Mouse (Mus musculus) heart, adult 18-20 months (tissue): ENCODE data around the gene Pp2d1. TPM values are rescaled to one million over a fixed set of nuclear protein-coding genes. Genes with fewer than 3 reads are reported as not detected.
"Not testable (repeated sequence)": the region's sequence is repeated elsewhere in the genome, so short reads cannot be mapped to it uniquely, and the experiment has no call there.

Experiments used
- DNase-seq, 2 experiments: peaks; one replicate each; pipeline ENCODE4 v3.0.0; 2021 to 2022; ENCODE audit warnings: mixed read lengths in 1 of 2
- long read RNA-seq, 2 experiments: library from polyadenylated mRNA; stranded (forward); transcript quantifications; one replicate each; pipeline ENCODE4 v2.0.0; 2021
- total RNA-seq, 2 experiments: library from RNA; stranded (reverse); gene quantifications; 2 replicates each; pipeline ENCODE4 v1.2.3; 2021

Pp2d1 gene
- not detected for total RNA-seq
- long read RNA-seq, experiment 1: 0 reads
- long read RNA-seq, experiment 2: 0 reads

DNA sequence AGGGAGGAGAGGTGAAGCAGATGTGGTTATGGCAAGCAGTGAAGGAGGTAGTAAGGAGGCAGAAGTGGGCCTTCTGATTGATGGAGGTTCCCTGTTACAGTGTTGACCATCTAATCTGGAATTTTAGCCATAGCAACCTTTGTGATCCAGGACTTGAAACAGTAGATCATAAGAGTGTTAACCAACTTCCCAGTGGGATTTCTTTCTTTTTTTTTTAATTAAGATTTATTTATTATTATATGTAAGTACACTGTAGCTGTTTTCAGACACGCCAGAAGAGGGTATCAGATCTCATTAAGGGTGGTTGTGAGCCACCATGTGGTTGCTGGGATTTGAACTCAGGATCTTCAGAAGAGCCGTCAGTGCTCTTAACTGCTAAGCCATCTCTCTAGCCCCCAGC lies at the start of gene Pp2d1:
Gene Pp2d1 (minus strand): TSS at position 101 of the 400 bp plus-strand sequence.
- DNase-seq: not testable (repeated sequence)

DNA sequence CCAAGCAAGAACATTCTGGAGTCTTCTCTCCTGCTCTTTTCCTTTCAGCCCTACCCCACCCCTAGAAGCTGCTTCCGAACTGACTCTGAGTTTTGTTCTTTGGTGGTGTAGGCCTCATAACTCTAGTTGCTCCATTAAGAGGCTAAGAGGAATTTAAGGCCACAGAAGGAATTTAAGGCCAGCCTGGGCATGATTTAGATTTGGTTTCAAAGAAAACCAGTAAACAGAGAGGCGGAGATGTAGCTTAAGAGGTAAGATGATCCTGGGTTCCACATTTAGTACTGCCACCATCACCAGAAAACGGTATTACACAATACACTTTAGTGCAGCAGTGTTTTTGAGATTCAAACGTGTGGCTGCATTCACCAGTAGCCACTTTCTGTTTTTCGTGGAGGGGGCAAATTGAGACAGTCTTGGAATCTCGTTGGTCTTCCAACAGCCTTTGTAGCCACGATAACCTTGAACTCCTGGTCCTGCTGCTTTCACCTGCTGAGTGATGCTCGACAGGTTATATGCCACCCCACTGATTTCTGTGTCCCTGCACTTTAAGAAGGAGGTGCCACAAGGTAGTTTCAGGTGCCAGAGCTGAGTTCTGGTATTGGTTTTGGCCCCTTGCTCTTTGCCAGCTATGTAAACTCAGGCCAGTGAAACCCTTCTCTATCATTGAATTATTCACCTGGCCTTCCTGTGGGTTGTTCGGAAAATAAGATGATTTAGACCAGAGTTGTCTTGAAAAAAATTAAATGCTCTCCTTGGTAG lies 49.0 kb upstream of the Pp2d1 start:
- no peak for DNase-seq

DNA sequence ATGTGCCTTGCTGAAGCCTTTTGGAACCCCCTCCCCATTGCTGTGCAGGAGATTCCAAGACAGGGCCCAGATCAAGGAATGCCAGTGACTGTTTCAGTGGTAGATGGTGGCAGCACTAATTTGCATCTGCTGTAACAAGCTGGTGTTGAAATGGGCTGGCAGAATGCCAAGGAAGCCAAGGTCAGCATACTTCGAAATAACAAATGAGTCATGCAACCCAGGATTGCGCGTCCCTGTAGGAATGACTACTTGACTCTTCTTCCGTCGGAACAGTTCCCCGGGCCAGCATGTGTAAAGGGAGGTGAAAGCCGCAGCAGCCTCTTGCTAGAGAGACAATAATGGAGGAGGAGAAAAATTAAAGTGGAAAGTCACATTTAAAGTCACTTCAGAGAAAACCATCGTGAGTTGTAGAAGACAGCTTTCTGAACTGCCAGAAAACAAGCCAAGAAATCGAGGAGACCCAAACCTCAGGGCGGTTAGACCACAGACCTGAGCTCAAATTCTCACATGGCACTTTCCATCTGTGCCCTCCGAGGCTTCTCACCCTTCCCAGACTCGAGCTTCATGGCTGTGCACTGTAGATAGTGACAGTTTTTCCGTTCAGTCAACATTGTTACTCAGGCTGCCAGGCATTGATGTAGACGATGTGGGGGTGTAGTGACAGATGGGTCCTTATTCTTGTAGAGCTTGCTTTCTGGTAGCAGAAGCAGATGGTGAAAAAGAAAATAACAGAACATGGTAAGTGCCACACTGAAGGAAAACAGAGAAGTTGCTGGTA lies 48.0 kb upstream of the Pp2d1 start:
- DNase-seq: peak; percentile 95

DNA sequence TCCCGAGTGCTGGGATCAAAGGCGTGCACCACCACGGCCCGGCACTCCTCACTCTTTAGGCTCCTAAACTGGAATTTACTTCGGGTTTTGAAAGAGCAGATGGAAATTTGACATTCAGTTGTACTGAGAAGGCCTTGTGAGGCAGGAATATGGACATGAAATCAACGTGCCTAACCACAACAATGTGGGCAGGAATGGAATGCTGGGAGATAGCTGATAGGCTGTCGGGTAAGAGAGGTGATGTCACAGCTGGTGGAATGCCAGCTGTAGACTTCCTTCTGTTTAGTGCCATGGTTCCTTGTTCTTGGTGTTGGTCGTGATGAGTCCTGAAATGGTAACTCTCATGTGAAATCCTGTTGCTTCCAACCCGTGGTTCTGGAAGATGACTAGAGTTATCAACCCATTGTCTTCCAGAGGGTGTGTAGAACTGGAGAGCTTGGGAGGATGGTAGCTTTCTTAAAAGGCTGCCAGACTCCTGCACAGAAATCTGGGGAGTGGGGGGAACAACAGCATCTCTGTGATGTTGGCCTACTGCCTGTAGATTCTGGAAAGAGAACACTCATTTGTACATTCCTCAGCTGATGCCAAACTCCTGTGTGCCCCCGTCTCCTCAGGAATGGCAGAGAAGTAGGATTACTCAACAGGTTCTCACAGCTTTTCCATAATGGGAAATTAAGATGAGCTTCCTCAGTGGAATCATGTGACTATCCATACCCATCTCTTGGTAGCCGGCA lies 44.8 kb upstream of the Pp2d1 start:
- peak; percentile 38 to 39 for DNase-seq

DNA sequence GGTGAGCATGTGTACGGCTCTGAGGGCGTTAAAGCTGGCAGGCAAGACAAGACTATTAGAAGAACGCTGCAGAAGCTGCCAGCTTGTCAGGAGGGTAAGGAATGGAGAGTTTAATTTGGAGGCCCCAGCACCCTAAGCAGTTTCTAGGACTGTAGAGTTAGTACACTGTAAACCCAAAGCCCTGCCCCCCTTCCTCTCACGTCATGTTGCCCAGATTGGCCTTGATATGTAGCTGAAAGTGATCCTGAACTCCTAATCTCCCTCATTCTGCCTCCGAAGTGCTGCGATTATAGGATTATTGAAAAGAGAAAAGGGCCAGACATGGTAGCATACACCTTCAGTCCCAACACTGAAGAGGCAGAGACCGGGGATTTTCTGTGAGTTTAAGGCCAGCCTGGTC lies 43.6 kb upstream of the Pp2d1 start:
- DNase-seq: peak in 1 of 2 experiments; percentile 25

DNA sequence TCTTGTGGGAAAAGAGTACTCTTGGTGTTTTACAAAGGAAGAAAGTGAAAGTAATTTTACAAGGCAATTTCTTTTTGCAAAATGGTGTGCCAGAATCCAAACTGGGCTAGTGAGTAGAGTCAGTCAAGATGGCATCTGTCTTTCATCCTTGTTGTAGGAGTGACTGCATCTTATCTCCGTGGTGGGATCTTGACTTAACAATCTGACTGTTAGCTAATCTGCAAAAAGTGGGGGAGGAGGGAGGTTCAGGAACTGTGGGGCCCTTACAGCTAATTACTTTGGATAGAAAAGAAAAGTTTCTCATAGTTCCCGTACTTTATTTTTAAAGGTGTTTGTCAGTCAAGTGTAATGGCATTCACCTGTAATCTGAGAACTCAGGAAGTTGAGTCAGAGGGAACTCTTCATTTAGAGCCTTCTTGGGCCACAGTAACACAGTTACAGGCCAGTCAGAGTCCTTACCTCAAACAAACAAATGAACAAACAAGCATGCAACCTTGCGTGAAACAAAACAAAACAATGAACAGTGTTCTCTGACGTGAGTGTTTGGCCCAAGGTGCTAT lies 42.9 kb upstream of the Pp2d1 start:
- DNase-seq: no peak

DNA sequence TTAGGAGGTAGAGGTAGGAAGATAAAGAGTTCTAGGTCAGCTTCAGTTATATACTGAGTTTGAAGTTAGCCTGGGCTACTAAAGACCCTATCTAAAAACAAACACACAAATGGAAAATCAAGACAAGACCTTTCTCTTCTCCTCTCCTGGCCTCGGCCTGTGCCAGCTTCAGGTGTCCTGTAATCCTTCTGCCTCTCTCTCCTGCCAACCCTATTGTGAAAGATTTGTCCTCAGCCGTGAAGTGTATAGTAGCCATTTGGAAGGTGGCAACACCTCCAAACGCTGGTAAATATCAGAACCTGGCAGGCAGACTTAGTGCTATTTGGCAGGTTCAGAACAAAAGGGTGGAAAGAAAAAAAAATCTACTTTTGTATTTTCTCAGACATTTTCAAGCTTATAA lies 41.0 kb upstream of the Pp2d1 start:
- DNase-seq: peak in 1 of 2 experiments; percentile 43

DNA sequence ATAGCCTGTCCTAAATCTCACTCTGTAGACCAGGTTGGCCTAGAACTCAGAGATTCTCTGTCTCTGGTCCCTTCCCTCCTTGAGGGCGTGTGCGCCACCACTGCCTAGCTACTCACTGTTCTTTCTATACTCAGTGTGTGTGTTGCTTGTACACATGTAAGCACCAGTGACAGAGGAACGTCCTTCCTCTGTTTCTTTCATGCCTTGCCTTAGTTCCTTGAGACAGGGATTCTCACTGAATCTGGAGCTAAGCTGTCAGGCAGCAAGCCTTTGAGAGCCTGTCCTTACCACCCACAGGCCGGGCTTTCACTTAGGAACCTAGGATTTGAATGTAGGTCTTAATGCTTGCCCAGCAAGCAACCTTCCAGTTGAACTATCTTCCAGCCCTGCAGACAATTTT lies 40.4 kb upstream of the Pp2d1 start:
- no peak for DNase-seq

DNA sequence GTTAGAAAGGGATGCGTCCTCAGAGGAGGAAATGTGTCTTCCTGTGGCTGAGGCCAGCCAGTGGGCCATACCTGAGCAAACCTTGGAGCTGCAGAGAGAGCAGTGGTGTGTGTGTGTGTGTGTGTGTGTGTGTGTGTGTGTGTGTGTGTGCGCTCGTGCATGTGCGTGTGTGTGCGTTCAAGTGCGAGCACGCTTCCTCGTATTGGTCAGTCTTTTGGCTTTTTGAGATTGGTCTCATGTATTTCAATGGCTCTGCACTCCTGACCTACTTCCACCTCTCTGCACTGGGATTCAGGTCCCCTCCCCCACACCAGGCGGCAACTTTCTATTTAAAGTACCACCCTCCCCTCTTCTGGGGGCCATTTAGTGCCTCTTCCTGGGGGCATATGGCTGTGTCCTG lies 39.5 kb upstream of the Pp2d1 start:
- peak in 1 of 2 experiments; percentile 41 for DNase-seq

DNA sequence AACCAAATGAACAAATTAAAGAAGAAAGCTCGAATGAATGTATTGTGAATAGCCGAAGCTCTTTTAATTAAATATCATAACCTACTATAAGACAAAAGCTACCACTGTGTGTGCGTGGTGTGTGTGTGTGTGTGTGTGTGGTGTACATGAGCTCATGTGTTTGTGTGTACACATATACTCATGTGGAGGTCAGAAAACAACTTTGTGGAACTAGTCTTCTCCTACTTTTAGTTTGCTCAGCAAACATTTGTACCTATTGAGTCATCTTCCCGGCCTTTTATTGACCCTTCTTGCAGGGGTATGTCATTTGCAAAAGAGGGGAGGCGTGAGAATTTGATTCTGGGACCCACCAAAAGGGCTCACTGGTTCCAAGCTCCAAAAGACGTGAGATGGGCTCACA lies 39.0 kb upstream of the Pp2d1 start:
- no peak for DNase-seq

DNA sequence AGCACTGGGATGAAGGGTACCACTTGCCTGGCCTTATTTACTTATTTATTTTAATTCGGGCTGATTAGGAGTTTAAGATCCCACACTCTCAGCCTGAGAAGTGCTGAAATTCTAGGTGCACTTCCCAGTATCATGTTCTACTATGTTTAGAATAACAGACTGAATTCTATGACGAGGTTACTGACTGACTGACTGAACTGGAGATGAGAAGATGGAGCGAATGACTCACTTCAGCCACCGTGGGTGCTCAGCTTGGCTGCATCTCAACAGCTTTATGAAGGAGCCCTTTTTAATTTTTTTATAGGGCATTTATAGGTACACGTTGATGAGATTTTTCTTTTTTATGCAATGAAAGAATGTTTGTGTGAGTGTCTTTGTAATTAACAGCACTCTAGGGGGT lies 38.5 kb upstream of the Pp2d1 start:
- no peak for DNase-seq

DNA sequence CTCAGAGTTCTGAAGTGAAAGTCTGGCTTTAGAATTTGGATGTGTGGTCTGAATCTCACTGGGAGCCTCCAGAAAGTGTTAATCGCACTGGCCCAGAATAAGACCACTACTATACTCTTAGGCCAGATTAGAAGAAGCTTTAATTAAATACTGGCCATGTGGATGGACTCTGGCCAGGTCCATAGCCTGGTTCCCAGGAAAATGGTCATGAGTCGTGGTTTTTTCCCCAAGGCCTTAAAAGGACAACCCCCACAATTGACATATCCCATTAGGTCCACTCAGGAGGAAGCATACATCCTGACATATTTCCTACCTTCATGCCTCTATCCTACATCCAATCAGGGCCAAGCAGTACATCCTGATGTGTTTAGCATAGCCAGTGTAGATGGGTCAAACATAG lies 37.9 kb upstream of the Pp2d1 start:
- no peak for DNase-seq

DNA sequence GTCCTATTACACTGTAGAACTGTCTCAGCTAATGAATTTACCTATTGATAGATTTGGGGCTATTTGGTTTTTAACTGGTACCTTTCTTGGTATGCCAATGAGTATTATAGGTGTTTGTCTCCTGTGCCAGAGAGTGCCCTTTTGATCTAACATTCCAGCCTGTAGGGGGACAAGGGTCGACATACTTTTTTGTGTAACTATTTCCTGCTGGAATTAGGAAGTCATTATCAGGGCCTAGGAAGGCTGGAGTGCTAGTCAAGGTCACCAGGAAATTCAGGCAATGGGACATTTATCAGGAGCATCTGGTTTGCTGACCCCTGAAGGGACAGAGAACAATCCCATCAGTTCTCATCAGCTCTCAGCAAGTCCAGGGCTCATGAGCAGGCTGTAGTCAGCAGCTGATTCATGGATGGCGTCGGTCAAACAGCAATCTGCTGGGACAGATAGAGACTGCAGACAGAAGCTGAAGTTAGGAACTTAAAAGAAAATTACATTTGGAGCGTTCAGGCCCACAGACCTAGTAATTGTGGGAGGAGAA lies 33.8 kb upstream of the Pp2d1 start:
- no peak for DNase-seq

DNA sequence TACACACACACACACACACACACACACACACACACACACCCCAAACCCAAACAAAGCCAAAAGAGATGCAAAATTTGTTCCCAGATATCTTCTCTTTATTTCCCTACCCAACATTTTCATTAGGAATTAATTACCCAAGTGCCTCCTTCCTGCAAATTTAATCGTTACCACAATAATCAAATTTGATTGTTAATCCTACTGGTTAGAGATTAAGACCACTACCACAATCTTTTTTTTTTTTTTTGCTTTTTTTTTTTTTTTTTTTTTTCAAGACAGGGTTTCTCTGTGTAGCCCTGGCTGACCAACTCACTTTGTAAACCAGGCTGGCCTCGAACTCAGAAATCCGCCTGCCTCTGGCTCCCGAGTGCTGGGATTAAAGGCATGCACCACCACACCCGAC lies 31.7 kb upstream of the Pp2d1 start:
- DNase-seq: not testable (repeated sequence)

DNA sequence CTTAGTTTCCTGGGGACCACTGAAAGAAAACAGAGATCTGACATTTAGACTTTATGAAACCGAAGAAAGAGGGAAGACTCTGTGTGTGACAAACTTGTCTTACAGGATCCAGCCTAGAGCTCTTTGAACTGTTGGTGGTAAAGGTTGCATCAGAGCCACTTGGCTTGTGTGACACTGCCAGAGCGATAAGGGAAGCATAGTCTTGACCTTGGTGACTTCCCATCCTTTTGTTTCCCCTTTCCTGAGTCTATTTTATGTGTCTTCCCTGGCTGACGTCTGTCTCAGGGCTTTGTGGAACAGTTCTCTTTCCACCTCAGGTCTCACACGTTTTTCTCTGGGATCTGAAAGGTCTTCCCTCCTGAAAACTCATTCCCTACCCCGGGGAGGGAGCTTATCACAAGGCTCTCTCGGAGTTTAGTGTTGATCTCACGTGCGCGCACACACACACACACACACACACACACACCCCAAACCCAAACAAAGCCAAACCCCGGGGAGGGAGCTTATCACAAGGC lies 31.2 kb upstream of the Pp2d1 start:
- DNase-seq: peak; percentile 44 to 53

DNA sequence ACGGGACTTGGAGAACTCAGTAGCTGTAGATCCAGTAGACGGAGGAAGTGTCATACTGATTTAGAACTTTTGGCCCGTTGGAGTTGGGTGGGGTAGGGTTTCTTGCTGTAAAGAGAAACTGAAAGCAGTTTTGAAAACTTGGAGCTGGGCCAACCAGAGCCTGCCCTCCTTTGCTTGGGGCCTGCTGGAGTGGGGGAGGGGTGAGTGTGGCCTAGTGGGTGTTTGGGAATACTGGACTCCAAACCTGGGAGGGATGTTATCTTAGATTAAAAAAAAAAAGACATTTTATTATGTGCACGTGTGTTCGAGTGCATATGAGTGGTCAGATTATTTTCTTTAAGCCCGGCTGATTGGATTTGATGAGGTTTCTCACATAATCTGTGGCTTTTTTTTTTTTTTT lies 30.6 kb upstream of the Pp2d1 start:
- peak; percentile 87 to 93 for DNase-seq

DNA sequence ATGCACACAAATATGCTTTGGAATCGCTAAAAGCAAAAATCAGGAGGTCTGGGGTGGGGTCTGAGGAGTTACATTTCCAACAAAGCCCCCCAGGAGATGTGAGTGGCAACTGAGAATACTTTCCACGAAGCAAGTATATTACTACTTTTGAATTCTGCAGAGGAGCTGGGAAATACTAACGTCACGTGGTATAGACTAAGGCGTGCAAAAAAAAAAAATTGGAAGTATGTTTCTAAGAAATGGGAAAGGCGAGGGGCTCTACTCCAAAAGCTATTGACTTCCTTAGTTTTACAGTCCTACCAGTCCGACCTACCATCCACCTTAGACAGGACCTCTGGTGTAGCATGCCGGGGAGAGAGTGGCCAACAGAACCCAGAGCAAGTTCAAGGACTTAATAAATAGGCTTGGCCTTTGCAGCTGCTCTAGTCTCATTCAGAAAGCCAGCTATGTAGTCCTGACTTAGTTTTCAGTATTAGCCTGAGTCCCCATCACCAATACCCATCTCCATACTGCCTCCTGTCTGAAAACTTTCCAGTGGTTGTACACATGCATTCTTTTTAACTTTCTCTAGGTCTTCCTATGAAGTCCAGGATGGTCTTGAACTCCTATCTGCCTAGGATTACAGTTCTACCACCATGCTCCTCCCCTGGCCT lies 29.6 kb upstream of the Pp2d1 start:
- no peak for DNase-seq

DNA sequence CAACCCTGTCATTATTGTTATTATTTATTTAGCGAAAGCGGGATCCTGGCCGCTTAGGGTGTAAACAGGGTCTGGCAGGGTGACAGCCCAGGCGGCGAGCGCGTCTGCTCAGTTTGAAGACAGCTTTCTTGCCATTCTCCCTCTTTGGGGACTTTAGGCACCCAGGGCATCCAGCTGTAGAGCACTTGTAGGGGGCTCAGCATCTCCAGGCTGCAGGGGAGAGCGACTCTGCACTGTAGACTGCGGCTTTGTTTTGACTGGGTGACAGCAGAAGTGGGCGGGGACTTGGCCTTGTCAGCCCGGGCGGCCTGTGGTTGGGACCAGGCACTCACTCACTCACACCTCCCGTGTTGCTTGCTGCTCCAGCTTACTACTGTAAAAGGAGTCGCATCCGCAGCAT lies 28.9 kb upstream of the Pp2d1 start:
- DNase-seq: peak; percentile 90 to 93

DNA sequence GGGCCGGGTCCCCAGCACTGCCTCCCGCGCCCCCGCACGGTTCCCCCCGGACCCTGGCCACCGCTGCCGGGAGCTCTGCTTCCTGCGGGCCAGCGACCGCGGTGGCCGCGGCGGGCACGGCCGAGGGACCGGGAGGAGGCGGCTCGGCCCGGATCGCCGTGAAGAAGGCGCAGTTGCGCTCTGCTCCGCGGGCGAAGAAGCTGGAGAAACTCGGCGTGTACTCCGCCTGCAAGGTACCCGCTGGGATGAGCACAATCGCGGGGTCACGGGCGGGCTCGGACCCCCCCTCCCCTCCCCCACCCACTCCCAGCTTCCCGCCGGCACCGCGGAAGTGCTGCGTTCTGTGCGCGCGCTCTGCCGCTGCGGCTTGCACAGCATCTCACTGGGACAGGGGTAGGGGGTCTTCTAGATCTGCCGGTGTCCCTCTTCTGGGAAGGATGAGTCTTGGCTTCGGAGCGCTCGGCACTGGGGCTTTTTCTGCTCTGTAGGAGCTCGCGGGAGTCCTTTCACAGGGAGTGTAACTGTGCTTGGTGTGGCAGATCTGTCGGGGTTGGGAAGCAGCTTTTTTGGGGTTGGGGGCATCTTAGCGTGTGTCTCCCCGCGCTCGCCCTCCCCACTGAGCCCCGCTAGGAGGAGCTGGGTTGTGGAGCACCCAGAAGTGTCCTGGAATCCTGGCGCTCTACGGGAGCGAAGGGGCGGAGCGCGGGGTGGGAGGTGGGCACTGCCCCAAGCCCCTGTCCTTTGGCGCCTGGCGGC lies 28.3 kb upstream of the Pp2d1 start:
- peak; percentile 67 to 79 for DNase-seq

DNA sequence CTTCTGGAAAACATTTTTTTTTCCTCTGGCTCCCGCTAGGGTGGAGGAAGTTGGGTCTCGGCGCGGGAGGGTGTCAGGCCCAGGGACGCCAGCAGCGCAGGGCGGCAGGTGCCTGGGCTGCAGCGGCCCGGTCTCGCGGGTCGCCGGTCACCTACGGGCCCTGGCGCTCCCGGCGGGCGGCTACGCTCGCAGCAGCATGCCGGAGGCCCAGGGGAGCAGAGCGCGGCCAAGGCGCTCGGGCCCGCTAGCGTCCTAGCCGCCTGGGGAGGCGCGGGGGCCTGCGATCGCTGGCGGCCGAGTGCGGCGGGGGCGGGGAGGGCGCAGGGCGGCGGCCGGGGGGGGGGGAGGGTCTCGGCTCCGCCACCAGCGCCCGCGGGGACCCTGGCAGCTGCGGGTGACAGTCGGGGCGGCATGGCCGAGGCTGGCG lies 27.7 kb upstream of the Pp2d1 start:
- DNase-seq: peak; percentile 84 to 89
